Mouse (Mus musculus): ENCODE measurements at regions not wholly inside any gene's neighbourhood (a gene's known extent, or its start where the extent isn't known, plus 50 kb on each side); places are given as distances from the start of the nearest gene placed in this dataset.

- Histone ChIP-seq H3K36me3 (replicated peaks; ENCODE audit: insufficient read depth, low read length) (no peaks in the 10 kb centered on the region), H3K9ac (replicated peaks) (no peak overlapping the region), H3K4me2 (ENCODE audit: low read depth, low read length) (no peak overlapping the region), H3K9me3 (ENCODE audit: low read length) (no peaks in the 10 kb centered on the region), H3K4me3 (ENCODE audit: low read depth, low read length) (no peak overlapping the region), H3K4me1 (ENCODE audit: insufficient read depth) (no peaks in the 10 kb centered on the region), H3K27me3 (ENCODE audit: insufficient read depth, low read length) (no peaks in the 10 kb centered on the region), H3K27ac (ENCODE audit: low read depth) (no peak overlapping the region)
- no peak for DNase-seq
- WGBS (ENCODE audit: insufficient replicate concordance): 69% methylated on average over 4 of the region's 4 CpGs
- no peak for TF ChIP-seq EP300 (IDR thresholded peaks at IDR 0.05; ENCODE audit: low read depth)
- no peak for TF ChIP-seq CTCF (IDR thresholded peaks at IDR 0.05; ENCODE audit: low read depth)
- ATAC-seq: no peak
Observed at GRCm38 (mm10) chr9:112722501-112722900, 486.8 kb upstream of the Arpp21 start.

DNA sequence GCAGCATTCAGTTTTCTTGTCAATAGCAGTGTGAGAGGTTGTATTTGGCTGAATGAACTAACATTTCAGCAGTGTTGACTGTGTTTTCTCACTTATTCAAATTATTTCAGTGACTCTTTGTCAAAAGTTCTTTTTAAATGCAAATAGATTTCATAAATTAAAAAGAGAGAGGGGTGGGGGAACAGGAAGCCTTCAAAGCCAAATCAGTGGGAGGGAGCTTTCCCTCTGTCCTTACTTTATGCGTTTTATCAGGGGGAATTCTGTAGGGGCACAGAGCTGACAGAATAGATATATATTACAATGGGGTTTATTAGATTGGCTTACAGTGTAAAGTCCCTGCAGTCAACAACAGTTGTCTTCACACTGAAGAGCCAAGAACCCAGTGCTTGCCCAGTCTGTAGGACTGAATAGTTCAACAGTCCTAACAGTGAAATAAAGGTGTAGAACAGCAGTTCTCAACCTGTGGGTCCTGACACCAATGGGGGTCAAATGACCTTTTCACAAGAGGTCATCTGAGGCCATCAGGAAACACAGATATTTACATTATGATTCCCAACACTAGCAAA is 479.5 kb upstream of the Arpp21 start:
- 51% methylated on average over 1 of the region's 1 CpGs for WGBS (ENCODE audit: insufficient replicate concordance)
- no peak overlapping the region for H3K4me3 ChIP-seq (ENCODE audit: low read depth, low read length)
- DNase-seq (no peak), ATAC-seq (no peak)
- no peak overlapping the region for H3K9ac ChIP-seq (replicated peaks)
- H3K27ac ChIP-seq (ENCODE audit: low read depth): no peak overlapping the region
- no peaks in the 10 kb centered on the region for H3K27me3 ChIP-seq (ENCODE audit: insufficient read depth, low read length)
- no peaks in the 10 kb centered on the region for H3K9me3 ChIP-seq (ENCODE audit: low read length)
- TF ChIP-seq EP300 (IDR thresholded peaks at IDR 0.05; ENCODE audit: low read depth): no peak
- TF ChIP-seq CTCF (IDR thresholded peaks at IDR 0.05; ENCODE audit: low read depth): no peak
- no peak overlapping the region for H3K4me2 ChIP-seq (ENCODE audit: low read depth, low read length)
- H3K4me1 ChIP-seq (ENCODE audit: insufficient read depth): no peaks in the 10 kb centered on the region
- H3K36me3 ChIP-seq (replicated peaks; ENCODE audit: insufficient read depth, low read length): no peaks in the 10 kb centered on the region

DNA sequence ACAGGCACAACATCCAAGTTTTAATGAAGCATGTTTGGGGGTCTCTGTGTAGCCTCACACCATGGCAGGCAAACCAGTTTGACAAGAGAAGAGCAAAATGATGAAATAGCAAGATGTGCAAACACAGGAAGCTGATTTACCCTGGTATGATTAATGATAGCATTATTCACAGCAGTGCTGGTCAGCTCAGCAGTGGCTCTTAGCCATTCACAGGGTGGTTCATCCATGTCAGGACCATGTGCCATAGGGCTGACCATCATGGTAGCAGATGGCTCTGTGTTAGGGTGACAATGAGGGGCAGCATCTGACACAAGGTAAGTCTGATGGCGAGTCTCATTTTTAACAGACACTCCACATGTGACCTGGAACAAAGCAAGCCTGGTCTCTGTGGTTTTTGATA is 443.1 kb upstream of the Arpp21 start:
- no peak overlapping the region for H3K4me2 ChIP-seq (ENCODE audit: low read depth, low read length)
- ATAC-seq: no peak
- no peak overlapping the region for H3K27ac ChIP-seq (ENCODE audit: low read depth)
- no peaks in the 10 kb centered on the region for H3K36me3 ChIP-seq (replicated peaks; ENCODE audit: insufficient read depth, low read length)
- no peak for TF ChIP-seq EP300 (IDR thresholded peaks at IDR 0.05; ENCODE audit: low read depth)
- 53% methylated on average over 1 of the region's 1 CpGs for WGBS (ENCODE audit: insufficient replicate concordance)
- no peaks in the 10 kb centered on the region for H3K27me3 ChIP-seq (ENCODE audit: insufficient read depth, low read length)
- H3K4me3 ChIP-seq (ENCODE audit: low read depth, low read length): no peak overlapping the region
- no peak overlapping the region for H3K9ac ChIP-seq (replicated peaks)
- H3K4me1 ChIP-seq (ENCODE audit: insufficient read depth): no peaks in the 10 kb centered on the region
- H3K9me3 ChIP-seq (ENCODE audit: low read length): 0 out of 2 replicates have a peak, but pooled peaks cover 2% of the 10 kb centered on the region
- DNase-seq: no peak

DNA sequence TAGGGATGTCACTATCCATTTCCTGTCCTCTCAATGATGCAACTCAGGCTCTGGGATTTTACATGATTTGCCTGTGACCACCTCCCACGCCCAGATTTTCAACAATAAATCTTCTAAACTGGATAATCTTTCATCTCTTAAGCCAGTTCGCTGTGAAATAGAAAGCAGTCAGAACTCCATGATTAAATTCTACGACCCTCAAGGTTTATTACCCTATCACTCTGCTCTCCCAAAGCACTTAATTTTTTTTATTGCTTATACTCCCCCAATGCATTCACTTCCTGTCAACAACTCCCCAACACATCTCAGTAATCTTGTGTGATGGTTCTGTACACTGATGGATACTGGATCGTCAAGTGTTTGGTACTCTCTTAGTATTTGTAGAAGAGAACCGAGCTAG is 439.5 kb upstream of the Arpp21 start:
- no peak overlapping the region for H3K4me3 ChIP-seq (ENCODE audit: low read depth, low read length)
- no peaks in the 10 kb centered on the region for H3K27me3 ChIP-seq (ENCODE audit: insufficient read depth, low read length)
- no peak overlapping the region for H3K27ac ChIP-seq (ENCODE audit: low read depth)
- no peaks in the 10 kb centered on the region for H3K9me3 ChIP-seq (ENCODE audit: low read length)
- H3K4me2 ChIP-seq (ENCODE audit: low read depth, low read length): no peak overlapping the region
- WGBS (ENCODE audit: insufficient replicate concordance): 63% methylated on average over 5 of the region's 5 CpGs
- H3K36me3 ChIP-seq (replicated peaks; ENCODE audit: insufficient read depth, low read length): no peaks in the 10 kb centered on the region
- TF ChIP-seq CTCF (IDR thresholded peaks at IDR 0.05; ENCODE audit: low read depth): no peak
- no peak for TF ChIP-seq EP300 (IDR thresholded peaks at IDR 0.05; ENCODE audit: low read depth)
- DNase-seq (no peak), ATAC-seq (no peak)
- no peak overlapping the region for H3K9ac ChIP-seq (replicated peaks)
- H3K4me1 ChIP-seq (ENCODE audit: insufficient read depth): no peaks in the 10 kb centered on the region

Data from liver, postnatal 0 days (tissue).